Mouse (Mus musculus) MEL (cell line): ENCODE measurements around the gene Clns1a.

Source experiments
- CTCF ChIP-seq, 3 experiments: IDR thresholded peaks in 2 of 3; conservative IDR thresholded peaks in 1 of 3; 2 replicates each; pipeline ENCODE4 v1.5.1; 2011 to 2012; ENCODE audit warnings: low read length in 3 of 3, low read depth in 2 of 3, mild to moderate bottlenecking in 2 of 3, improper control_type of control experiment in 1 of 3, inconsistent platforms in 1 of 3, mixed read lengths in 1 of 3, moderate library complexity in 1 of 3; ENCODE audit not compliant: control insufficient read depth in 1 of 3, insufficient read depth in 1 of 3, poor library complexity in 1 of 3, severe bottlenecking in 1 of 3
- POLR2A ChIP-seq, 2 experiments: IDR thresholded peaks; 2 replicates each; pipeline ENCODE4 v1.6.1; 2011 to 2012; ENCODE audit warnings: low read length in 2 of 2, mild to moderate bottlenecking in 2 of 2, control low read depth in 1 of 2, improper control_type of control experiment in 1 of 2, low read depth in 1 of 2, moderate library complexity in 1 of 2; ENCODE audit not compliant: control insufficient read depth in 1 of 2, insufficient read depth in 1 of 2, poor library complexity in 1 of 2

DNA sequence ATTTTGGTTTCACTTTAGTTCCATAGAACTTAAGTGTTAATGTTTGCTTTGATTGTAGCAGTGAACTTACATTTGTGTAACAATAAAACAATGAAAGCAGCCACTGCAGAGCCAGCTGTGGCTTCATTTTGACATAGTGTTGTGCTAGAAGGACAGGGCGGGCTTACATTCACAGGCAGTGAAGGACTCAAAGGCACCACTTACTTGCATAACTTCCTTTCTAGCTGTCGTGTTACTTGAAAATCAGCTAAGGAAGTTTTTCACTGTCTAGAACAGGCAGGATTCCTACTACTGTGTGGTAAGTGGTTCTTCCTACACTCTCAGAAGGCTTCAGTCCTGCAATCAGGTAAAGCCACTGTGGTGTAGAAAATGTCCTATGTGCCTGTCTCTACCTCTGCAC is 8.6 kb upstream of the Clns1a start:
- no peak for TF ChIP-seq CTCF (IDR thresholded peaks at IDR 0.05 in 2 of 3, conservative IDR thresholded peaks at IDR 0.05 in 1 of 3; ENCODE audit: control insufficient read depth in 1 of 3, insufficient read depth in 1 of 3, low read depth in 2 of 3, low read length in 3 of 3, poor library complexity in 1 of 3, severe bottlenecking in 1 of 3)
- no peak for TF ChIP-seq POLR2A (IDR thresholded peaks at IDR 0.05; ENCODE audit: control insufficient read depth in 1 of 2, insufficient read depth in 1 of 2, low read depth in 1 of 2, low read length in 2 of 2, poor library complexity in 1 of 2)
